Mouse (Mus musculus): Measurements from ENCODE around the gene Cbx7.

DNA sequence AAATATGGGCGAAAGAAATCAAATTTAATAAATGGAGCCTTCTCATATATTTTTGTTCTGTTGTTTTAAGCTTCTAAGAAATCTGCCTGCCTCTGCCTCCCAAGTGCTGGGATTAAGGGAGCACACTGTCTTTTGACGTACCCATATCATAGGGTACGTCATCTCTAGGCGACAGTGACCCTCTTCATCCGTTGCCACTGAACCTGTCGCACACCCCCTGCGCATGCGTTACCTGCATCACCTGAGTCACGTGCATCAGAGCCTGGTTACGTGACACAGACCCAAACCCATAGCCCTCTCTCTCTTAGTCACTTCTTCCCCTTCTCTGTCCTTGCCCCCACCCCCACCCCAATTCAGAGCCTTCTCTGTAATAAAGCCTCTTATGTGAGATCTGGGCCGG, 1.3 kb upstream of the Cbx7 start:
- no peak for TF ChIP-seq CTCF (IDR thresholded peaks at IDR 0.05; ENCODE audit: extremely low read depth, insufficient read length, insufficient replicate concordance, low read depth, low read length)
- no peak for TF ChIP-seq POLR2A (IDR thresholded peaks at IDR 0.05; ENCODE audit: low read depth, low read length)

Measured in small intestine, adult 2 months (tissue).